Mouse (Mus musculus) gonadal fat pad, adult 2 months (tissue): ENCODE data around the gene Tbx19. TPM values are rescaled to one million over a fixed set of nuclear protein-coding genes. Genes with fewer than 3 reads are reported as not detected.

Source experiments
- DNase-seq: peaks from one replicate; pipeline ENCODE4 v3.0.0-alpha.2; 2012; ENCODE audit warnings: low read depth
- polyA plus RNA-seq: library from polyadenylated mRNA; depleted of rRNA; stranded (reverse); fragments of >200 nt; gene quantifications from 2 replicates; pipeline ENCODE4 v1.2.3, GENCODE M21; 2012; rRNA removed

Gene Tbx19
- 0.24 and 0.58 TPM in 2 replicates for polyA plus RNA-seq

DNA sequence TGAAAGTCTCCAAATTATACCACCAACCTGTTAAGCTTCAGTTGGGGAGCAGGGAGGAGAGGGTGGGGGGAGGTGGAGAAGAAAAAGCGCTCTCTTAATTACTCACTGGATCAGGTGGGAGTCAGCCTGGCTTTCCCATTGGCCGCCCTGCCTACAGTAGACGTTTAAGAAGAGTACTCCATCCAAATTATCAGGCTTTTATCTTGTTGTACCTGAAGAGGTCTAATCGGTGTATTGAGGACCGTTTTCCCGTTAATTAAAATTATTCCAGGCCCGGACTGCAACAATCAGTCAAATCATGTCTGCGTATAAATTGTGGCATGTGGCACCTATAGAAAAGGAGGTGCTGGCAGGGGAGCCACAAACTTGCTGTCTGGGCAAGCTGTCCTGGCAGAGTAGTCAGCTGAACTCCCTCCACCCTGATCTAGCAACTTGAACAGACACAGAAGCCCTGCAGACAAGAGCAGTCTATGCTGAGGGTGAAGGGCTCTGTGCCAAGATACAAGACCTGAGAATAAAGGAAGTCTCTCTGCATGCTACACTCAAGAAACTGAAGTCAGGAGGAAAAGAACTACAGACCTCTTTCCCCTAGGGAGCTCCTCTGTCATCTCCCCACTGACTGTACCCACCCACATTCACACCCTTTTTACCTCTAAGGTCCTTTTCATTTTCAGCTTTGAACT is at the start of gene Tbx19:
Gene Tbx19, minus strand, starts transcription at position 51 of the 683 bp plus-strand sequence.
- DNase-seq, result no peak

DNA sequence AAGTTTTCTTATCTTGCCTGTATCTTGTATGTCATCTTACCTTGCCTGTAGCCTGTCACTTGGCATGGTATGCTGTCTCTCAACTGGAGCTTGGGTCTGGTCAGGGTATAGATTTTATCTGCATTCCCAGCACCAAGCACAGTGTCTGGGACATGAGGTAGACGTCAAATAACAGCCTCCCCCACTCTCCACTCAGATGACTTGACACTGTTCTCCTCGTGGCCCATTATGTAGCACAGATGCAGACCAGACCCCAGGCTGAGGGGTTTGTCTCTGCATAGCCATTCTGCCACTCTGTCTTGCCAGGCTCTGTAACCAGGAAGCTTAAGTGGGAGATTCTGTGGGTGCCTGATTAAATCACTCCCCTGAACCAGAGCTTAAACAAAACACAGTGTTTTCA is 45.0 kb upstream of the Tbx19 start:
- no peak for DNase-seq

DNA sequence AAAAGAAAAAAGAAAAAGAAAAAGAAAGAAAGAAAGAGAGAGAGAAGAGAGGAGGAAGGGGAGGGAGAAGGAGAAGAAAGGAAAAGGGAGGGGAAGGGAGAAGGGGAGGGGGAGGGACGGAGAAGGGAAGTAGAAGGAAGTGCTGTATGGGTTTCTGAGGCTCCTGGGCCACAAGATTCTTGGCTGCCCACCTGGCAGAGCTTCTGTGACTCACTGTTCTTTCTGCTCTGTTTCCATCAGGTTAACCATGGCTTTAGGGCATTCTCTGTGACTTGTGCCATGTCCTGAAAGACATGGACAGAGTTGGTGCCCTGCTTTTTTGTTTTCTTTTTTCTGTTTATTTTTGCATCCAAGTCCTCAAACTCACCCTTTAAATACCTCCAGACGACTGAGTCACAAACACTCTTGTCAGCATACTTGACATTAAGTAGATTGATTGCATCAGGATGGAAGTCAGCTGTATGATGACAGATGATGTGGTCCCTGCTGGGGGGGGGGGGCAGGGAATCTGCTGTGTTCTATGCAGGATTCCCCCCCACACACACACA is 43.0 kb upstream of the Tbx19 start:
- DNase-seq, result no peak

DNA sequence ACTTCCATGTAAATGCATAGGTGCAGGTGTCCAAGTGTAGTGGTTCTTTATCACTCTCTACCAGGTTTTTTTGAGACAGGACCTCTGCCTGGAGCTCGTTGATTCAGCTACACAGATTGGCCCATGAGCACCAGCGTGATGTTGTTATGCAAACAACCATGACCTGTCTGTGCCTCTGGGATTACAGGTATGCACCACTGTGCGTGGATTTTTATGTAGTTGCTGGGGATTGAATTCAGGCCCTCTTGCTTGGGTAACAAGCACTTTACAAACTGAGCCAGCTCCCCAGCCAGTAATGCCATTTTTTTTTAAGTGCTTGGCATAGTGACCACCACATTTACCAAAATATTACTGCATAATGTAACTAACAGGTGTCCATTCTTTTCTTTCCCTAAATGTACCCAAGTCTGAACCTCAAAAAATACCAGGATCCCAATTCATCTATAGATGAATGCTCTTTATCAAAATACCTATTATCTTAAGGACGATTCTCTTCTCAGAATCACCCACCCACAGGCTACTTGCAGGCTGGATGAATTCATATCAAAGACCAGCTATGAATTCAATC is 41.0 kb upstream of the Tbx19 start:
- no peak for DNase-seq

DNA sequence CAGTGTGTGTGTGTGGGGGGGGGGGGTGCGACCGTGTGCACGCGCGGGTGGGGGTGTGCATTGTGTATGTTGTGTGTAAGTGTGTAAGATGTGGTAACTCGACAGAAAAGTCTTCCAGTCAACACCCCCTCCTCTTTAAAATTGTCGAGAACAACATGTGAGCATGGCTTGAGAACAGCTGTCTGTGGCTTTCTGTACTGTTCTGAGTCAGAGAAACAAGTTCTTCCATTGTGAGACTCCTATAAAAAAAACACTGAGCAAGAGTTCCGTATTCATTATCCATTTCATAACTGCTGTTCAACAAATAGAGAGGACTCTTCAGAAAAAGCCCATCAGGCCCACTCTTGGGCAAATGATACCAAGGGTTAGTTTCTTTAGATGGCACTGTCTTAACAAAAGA is 40.2 kb upstream of the Tbx19 start:
- no peak for DNase-seq

DNA sequence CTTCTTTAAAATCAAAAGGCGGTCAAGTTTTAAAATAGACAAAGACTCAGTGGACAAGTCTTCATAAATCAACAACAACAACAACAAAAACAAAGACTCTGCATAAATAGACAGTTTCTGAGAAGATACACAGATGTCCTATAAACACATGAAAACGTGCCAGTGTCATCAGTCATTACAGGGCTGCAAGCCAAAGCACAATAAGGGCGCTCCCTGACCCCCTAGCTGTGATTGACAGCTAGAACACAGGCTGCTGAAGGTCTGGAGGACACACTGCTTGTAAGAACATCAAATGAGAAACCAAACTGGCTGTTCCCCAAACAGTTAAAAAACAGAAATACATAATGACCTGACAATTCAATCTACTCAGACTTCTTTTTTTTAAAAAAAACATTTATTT is 39.1 kb upstream of the Tbx19 start:
- no peak for DNase-seq

DNA sequence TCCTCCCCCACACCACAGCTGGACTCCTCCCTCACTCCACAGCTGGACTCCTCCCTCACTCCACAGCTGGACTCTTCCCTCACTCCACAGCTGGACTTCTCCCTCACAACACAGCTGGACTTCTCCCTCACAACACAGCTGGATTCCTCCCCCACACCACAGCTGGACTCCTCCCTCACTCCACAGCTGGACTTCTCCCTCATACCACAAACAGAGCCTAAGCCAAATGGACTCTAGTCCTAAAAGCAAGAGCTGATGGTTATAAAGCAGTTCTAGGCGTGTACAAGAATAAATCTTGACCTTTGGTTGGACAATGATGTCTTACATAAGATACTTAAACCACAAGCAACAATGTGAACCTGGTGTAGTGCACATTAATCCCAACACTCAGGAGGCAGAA is 38.4 kb upstream of the Tbx19 start:
- no peak for DNase-seq

DNA sequence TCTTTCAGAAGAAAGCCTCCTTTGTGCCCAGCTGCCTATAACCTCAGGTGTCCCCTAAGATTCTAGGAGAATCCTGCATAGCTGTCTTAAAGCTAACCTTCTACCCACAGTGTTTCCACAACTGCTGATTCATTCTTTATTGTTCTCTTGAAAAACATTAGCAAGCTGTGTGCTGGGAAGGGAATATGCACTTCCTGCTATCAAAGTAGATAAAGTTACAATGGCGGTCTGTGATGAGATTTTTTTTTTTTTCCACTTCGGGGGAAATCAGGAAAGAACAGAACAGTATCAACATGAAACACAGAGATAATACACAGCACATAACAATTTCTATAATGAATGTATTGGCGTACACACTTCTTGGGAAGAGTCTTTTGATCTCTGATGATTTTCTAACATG is 37.3 kb upstream of the Tbx19 start:
- no peak for DNase-seq

DNA sequence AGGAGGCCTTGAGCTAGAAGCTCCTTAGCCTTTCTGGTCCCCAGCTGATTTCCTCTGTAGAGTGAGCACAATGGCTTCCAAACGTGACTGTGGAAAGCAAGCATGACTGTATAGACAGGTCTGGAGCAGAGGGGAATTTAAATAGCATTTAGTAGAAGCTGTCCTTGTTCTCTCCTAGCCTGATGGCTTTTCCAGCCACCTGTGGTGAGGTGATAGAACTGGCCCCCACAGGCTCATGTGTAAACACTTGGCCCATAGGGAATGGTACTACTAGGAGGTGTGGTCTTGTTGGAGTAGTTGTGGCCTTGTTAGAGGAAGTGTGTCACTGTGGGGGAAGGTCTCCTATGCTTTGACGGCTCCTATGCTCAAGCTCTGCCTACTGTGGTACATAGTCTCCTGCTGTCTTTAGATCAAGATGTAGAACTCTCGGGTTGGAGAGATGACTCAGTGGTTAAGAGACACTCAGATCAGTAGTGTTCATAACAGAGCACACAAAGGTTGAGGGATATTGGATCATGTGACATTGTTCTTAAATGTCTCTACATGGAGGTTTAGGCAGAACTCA is 34.9 kb upstream of the Tbx19 start:
- no peak for DNase-seq

DNA sequence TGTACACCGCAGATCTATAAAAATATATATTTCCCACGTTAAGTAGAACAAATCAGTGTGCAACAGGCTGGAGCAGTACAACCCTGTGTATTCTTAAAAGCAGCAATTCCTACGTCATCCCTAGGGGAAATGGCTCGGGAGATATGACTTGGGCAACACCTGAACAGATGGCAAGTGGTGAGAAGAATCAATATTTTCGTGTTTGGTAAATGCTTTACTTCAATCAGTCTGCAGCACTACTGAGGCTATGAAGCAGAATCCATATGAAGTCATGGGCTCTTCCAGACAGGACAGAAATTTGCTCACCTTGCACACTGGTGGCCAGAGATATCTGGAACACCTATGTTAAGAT is 34.1 kb upstream of the Tbx19 start:
- no peak for DNase-seq

DNA sequence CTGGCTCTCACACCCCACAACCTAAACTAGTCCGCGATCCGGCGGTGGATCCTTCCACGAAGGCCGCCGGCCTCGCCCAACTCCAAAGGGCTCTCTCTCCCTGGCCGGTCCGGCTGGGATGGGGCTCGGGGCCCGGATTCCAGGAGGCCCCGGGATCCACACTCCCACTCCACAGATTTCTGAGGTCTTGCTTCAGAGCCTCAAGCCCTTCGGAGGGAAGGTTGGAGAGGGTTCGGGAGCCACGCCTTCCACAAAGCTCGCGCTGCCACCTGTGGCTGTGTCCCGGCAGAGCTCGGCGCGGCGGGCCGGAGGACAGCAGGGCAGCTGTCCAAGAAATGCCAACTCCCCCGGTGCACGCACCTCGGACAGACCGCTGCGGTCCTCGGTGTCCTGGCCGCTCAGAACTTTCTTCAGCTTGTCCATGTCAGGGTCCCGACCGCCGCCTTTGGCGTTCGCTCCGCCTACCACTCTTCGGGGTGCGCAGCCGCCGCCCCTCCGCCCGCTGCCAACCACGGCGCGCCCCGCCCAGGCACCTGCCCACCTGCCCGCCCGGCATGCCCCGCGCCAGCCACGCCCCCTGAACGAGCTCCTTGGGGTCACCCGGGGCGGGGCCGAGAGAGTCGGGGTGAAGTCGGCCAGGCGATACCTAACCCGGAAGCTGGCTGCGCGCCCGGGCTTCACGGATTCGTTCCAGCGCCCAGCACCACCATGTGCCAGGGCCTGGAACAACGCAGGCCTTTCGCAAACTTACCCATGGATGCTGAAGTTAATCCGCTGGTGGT is 33.5 kb upstream of the Tbx19 start, which contains the start of gene Sft2d2:
Gene Sft2d2, minus strand, starts transcription at position 559 of the 782 bp plus-strand sequence.
- DNase-seq, result peak; percentile 34

DNA sequence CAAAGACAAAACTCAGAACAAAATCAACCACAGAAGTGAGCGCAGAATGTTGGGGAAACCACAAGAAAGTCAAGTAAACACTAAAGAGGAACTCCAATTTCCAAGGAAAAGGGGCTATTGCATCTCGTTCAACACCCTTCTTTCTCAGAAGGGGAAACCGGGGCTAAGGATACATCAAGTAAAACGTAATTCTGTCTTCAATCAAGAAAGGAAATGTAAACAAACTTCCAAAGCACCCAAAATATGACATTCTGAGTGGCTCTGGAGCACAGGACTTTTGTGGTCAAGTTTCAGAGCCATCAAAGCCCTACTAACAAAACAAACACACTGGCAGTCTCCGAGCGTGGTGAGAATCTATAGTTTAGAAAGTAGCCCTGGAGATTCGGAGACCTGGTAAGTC is 32.9 kb upstream of the Tbx19 start:
- no peak for DNase-seq

DNA sequence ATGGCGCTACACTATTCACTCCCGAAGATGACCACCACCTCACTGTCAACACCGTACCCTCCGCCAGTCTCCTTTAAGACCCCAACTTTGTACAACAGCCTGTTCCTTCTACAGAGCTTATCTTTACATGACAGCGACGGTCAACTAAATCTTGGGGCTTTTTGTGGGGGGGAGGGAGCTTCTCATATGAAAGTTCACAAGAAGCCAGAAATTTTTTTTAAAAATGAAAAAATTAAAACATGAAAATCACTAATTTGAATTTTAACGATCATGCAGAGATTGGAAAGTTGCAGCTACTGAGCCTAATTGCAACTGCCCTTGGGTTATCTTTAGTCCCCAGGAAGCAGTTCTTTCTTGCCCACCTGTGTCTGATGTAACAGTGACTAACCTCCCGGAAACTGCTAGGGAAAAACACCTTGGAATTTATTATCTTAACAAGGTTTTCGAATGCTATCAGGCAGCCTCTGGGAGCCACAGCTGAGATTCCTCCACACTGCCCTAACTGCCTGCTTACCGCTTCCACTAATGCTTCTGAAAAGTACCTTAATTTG is 32.2 kb upstream of the Tbx19 start:
- DNase-seq, result no peak

DNA sequence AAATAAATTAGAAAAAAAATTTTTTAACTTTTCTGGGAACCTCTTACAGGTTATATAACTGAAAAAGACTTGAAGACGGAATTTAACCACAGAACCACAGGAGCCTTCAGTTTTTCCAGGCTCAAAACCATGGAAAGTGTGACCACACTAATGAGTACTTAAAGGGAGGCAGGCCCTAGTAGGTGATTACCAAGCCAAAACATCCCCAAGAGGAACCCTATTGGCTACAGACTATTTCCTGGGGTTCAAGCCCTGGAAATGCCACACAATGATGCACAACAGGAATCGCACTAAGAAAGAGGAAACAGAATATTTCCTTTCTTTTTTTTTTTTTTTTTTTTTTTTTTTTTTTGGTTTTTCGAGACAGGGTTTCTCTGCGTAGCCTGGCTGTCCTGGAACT is 31.5 kb upstream of the Tbx19 start:
- DNase-seq, result no peak

DNA sequence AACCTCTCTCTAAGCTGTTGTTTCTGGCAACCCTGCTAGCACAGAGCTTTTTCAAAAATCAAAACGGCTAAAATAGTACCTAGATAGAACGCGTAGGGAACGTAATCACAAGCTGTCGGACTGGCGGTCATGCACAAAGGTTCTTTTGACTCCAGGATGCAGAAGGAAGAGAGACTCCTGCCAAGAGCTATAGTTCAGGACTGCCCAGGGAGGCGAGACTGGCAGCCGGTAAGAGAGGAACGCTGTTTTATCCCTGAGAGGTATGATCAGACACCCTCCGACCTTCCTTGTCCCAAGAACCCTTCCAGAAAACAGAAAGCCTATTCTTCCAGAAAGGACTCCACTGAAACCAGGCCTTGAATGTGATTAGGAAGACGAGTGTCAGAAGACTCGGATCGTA is 31.0 kb upstream of the Tbx19 start:
- no peak for DNase-seq

DNA sequence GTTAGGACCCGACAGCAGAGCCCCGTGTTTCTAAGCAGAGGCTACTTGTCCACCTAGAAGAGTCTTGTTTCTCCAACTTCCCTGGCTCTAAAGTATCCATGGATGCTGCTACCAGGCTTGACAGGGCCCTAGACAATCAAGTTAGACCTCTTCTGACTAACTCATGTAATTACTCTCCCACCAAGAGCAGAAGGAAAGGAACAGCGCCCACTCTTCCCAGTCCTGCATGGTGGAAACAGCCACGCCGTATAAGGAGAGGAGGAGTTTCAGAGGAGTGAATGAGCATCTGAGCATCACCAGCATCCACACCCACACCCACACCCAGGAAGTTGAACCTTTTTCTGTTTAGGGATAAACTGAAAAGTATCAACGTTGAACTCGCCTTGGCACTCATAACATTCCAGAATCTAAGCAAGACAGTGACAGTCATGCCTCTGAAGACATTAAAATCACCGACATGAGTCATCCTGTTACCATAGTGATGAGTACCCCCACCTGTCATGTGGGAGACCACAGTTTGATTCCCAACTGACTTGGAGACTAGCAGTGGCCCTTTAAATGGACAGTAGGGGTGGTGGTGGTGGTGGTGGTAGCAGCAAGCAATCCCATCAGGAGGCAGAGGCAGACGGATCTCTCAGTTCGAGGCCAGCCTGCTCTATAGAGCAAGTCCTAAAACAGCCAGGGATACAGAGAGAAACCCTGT is 30.1 kb upstream of the Tbx19 start:
- no peak for DNase-seq

DNA sequence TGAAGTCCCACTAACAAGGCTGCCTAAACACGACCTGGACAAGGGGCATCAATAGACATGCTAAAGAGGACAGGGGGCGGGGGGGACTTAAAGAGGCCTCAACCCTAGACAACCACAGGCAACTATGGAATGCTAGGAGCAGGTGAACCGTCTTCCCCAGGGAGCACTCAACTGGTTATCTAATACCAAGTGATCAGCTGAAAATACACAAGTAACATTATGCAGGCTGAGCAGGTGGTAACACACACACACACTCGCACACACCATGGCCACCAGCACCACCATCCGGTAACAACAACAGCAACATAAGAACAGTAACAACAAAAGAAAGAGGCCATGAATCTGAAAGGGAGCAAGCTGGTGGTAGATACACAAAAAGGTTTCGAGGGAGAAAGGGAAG is 29.5 kb upstream of the Tbx19 start:
- no peak for DNase-seq

DNA sequence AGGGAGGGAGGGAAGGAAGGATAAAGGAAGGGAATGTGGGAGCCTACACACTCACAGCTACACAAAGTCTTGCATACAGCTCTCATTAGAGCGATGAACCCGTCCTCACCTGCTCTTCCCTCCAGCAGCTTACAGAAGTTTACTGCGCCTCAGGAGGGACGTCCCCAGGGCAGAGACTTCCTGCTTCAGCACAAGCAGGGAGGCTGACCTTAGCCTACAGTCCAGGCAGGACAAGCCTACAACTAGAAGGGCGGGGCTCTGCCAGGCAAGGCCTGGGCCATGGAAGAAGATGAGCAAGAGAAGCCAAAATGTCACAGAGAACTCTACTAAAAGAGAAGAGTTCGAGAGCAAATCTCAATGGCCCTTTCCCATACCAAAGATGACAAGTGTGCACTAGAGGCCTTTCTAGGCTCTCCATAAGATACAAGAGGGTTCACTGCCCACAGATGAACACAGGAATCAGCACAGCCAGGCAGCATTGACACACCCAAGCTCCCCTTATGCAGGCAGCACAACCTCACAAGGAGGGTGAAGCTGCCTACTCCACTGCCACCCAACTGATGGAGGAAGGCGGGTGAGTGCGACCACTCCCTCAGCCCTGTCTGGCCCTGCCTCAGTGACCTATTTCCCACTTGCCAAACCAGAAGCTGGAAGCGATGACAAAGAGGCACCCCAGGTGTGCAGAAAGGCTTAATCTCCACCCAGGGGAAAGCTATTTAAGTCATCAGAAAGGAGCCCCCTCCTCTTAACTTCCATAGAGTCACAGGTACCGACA is 28.4 kb upstream of the Tbx19 start:
- no peak for DNase-seq

DNA sequence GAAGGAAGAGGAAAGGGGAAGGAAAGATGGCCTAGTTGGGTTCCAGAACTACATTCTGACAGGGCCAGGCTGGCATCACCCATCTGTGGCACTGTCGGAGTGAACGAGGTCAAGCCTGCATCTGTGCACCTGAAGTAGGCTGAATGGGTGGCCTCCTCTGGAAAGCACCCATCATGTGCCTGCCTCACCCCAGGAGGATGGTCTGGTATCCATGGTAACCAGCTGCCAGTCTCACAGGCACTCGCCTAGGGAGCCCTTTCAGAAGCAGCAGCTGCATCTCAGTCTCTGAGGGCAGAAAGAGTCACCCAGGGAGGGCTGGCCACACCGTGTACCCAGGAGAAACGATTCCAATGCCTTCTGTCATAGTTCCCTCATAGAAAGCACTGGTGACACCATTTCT is 26.8 kb upstream of the Tbx19 start:
- no peak for DNase-seq

DNA sequence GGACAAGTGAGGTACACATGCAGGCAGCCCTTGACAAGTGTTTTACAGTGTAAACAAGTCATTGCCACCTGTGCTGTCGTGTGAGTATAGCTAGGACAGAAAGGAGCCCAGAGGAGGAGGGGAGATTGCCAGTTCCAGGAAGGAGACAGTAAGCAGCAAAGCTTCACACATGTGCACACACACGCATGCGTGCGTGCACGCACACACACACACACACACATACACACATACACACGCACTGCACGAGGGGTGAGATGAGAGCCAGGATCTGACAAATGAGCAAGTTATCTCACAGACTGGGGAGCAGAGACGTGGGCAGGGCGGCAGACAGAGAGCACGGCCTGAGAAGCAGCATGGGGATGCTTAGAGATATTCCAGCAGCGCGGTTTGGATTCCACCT is 25.9 kb upstream of the Tbx19 start:
- no peak for DNase-seq

DNA sequence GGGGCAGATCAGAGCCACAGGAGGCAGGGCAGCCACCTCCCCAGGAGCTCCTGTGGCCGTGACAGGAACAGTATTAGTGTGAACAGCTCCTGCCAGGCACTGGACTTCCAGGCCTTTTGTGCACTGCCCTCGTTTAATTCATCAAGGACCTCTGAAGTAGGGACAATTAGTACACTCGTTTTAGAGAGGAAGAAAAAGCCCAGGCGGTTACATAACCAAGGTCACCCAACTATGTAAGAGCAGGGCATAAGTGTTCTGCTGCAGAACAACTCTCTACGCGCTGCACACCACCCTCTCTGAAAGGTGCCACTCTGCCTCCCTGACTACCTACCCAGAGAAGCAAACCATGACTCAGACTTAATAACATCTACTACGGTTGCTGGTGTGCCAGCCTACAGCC is 24.5 kb upstream of the Tbx19 start:
- DNase-seq, result no peak
